Mouse (Mus musculus): ENCODE data around the gene Kank2. TPM values are rescaled to one million over a fixed set of nuclear protein-coding genes. Genes with fewer than 3 reads are reported as not detected.
"Not testable (repeated sequence)": the region's sequence is repeated elsewhere in the genome, so short reads cannot be mapped to it uniquely, and the experiment has no call there.

Kank2 gene
- polyA plus RNA-seq, 1 experiment from 2014 or later: 1.3 TPM

GRCm38 (mm10) chr9:21786309-21786708, 12.2 kb downstream of the Kank2 start:
- H3K27ac ChIP-seq (ENCODE audit: low read depth, low read length); H3K9ac ChIP-seq (replicated peaks; ENCODE audit: low read depth, low read length); H3K27me3 ChIP-seq (ENCODE audit: control insufficient read depth, insufficient read depth, low read length); H3K4me2 ChIP-seq (ENCODE audit: low read depth, low read length); H3K4me1 ChIP-seq (ENCODE audit: control insufficient read depth, insufficient read depth, low read length); ATAC-seq (ENCODE audit: low read depth); H3K9me3 ChIP-seq (ENCODE audit: control insufficient read depth, low read length); H3K36me3 ChIP-seq (ENCODE audit: control insufficient read depth, insufficient read depth, low read length); H3K4me3 ChIP-seq (ENCODE audit: low read depth, low read length): not testable (repeated sequence)
- WGBS: 79% methylated on average over 1 of the region's 2 CpGs

- H3K9ac ChIP-seq (replicated peaks; ENCODE audit: low read depth, low read length): no peak overlapping the region
- no peak for ATAC-seq (ENCODE audit: low read depth)
Measured at GRCm38 (mm10) chr9:21784517-21785307, 13.8 kb downstream of the Kank2 start.

GRCm38 (mm10) chr9:21781657-21782468, 16.7 kb downstream of the Kank2 start:
- no peak overlapping the region for H3K4me2 ChIP-seq (ENCODE audit: low read depth, low read length)
- no peak for ATAC-seq (ENCODE audit: low read depth)
- no peak overlapping the region for H3K4me3 ChIP-seq (ENCODE audit: low read depth, low read length)
- H3K9ac ChIP-seq (replicated peaks; ENCODE audit: low read depth, low read length): no peak overlapping the region
- H3K36me3 ChIP-seq (ENCODE audit: control insufficient read depth, insufficient read depth, low read length): no peaks in the 10 kb centered on the region
- H3K27me3 ChIP-seq (ENCODE audit: control insufficient read depth, insufficient read depth, low read length): no peaks in the 10 kb centered on the region
- no peak overlapping the region for H3K27ac ChIP-seq (ENCODE audit: low read depth, low read length)
- H3K4me1 ChIP-seq (ENCODE audit: control insufficient read depth, insufficient read depth, low read length): no peaks in the 10 kb centered on the region
- no peaks in the 10 kb centered on the region for H3K9me3 ChIP-seq (ENCODE audit: control insufficient read depth, low read length)
- 82% methylated on average over 15 of the region's 15 CpGs for WGBS

More at GRCm38 (mm10) chr9:21784517-21785307, 13.8 kb downstream of the Kank2 start:
- 93% methylated on average over 7 of the region's 7 CpGs for WGBS
- Histone ChIP-seq H3K4me2 (ENCODE audit: low read depth, low read length) (no peak overlapping the region), H3K27ac (ENCODE audit: low read depth, low read length) (no peak overlapping the region), H3K36me3 (ENCODE audit: control insufficient read depth, insufficient read depth, low read length) (no peaks in the 10 kb centered on the region), H3K9me3 (ENCODE audit: control insufficient read depth, low read length) (no peaks in the 10 kb centered on the region), H3K27me3 (ENCODE audit: control insufficient read depth, insufficient read depth, low read length) (no peaks in the 10 kb centered on the region), H3K4me1 (ENCODE audit: control insufficient read depth, insufficient read depth, low read length) (no peaks in the 10 kb centered on the region; the same call in 1 of the 2 replicates), H3K4me3 (ENCODE audit: low read depth, low read length) (no peak overlapping the region)

- H3K27ac ChIP-seq (ENCODE audit: low read depth, low read length): no peak overlapping the region
- no peaks in the 10 kb centered on the region for H3K4me1 ChIP-seq (ENCODE audit: control insufficient read depth, insufficient read depth, low read length)
- H3K4me2 ChIP-seq (ENCODE audit: low read depth, low read length): no peak overlapping the region
- H3K4me3 ChIP-seq (ENCODE audit: low read depth, low read length): no peak overlapping the region
- 91% methylated on average over 3 of the region's 3 CpGs for WGBS
- no peaks in the 10 kb centered on the region for H3K36me3 ChIP-seq (ENCODE audit: control insufficient read depth, insufficient read depth, low read length)
- H3K27me3 ChIP-seq (ENCODE audit: control insufficient read depth, insufficient read depth, low read length): no peaks in the 10 kb centered on the region
- no peak overlapping the region for H3K9ac ChIP-seq (replicated peaks; ENCODE audit: low read depth, low read length)
- H3K9me3 ChIP-seq (ENCODE audit: control insufficient read depth, low read length): no peaks in the 10 kb centered on the region
- ATAC-seq (ENCODE audit: low read depth): no peak
Measured at GRCm38 (mm10) chr9:21777726-21778125, 20.8 kb downstream of the Kank2 start.

GRCm38 (mm10) chr9:21774353-21774752, 24.2 kb downstream of the Kank2 start:
- H3K4me3 ChIP-seq (ENCODE audit: low read depth, low read length): no peak overlapping the region
- H3K9me3 ChIP-seq (ENCODE audit: control insufficient read depth, low read length): no peaks in the 10 kb centered on the region
- H3K27me3 ChIP-seq (ENCODE audit: control insufficient read depth, insufficient read depth, low read length): no peaks in the 10 kb centered on the region
- H3K27ac ChIP-seq (ENCODE audit: low read depth, low read length): no peak overlapping the region
- no peaks in the 10 kb centered on the region for H3K36me3 ChIP-seq (ENCODE audit: control insufficient read depth, insufficient read depth, low read length)
- ATAC-seq (ENCODE audit: low read depth): no peak
- whole genome bisulfite sequencing: 93% methylated on average over 16 of the region's 16 CpGs
- no peak overlapping the region for H3K4me2 ChIP-seq (ENCODE audit: low read depth, low read length)
- no peak overlapping the region for H3K9ac ChIP-seq (replicated peaks; ENCODE audit: low read depth, low read length)
- H3K4me1 ChIP-seq (ENCODE audit: control insufficient read depth, insufficient read depth, low read length): no peaks in the 10 kb centered on the region

GRCm38 (mm10) chr9:21773396-21773795, 25.1 kb downstream of the Kank2 start:
- ATAC-seq (ENCODE audit: low read depth); H3K4me2 ChIP-seq (ENCODE audit: low read depth, low read length); H3K27ac ChIP-seq (ENCODE audit: low read depth, low read length); H3K27me3 ChIP-seq (ENCODE audit: control insufficient read depth, insufficient read depth, low read length); H3K4me1 ChIP-seq (ENCODE audit: control insufficient read depth, insufficient read depth, low read length); H3K9me3 ChIP-seq (ENCODE audit: control insufficient read depth, low read length); H3K4me3 ChIP-seq (ENCODE audit: low read depth, low read length); H3K36me3 ChIP-seq (ENCODE audit: control insufficient read depth, insufficient read depth, low read length); H3K9ac ChIP-seq (replicated peaks; ENCODE audit: low read depth, low read length): not testable (repeated sequence)
- 75% methylated on average over 5 of the region's 5 CpGs for WGBS

- H3K9me3 ChIP-seq (ENCODE audit: control insufficient read depth, low read length): no peaks in the 10 kb centered on the region
- 0 out of 2 replicates have a peak, but pooled peaks have one; percentile 16 for ATAC-seq (ENCODE audit: low read depth)
- H3K4me1 ChIP-seq (ENCODE audit: control insufficient read depth, insufficient read depth, low read length): peaks cover 8% of the 10 kb centered on the region; the same call in 1 of the 2 replicates
- no peaks in the 10 kb centered on the region for H3K27me3 ChIP-seq (ENCODE audit: control insufficient read depth, insufficient read depth, low read length)
- no peak overlapping the region for H3K9ac ChIP-seq (replicated peaks; ENCODE audit: low read depth, low read length)
- no peaks in the 10 kb centered on the region for H3K36me3 ChIP-seq (ENCODE audit: control insufficient read depth, insufficient read depth, low read length)
- H3K4me3 ChIP-seq (ENCODE audit: low read depth, low read length): no peak overlapping the region
- H3K4me2 ChIP-seq (ENCODE audit: low read depth, low read length): no peak overlapping the region
- WGBS: 74% methylated on average over 26 of the region's 26 CpGs
- H3K27ac ChIP-seq (ENCODE audit: low read depth, low read length): no peak overlapping the region
Measured at GRCm38 (mm10) chr9:21769558-21770183, 28.9 kb downstream of the Kank2 start.

- Histone ChIP-seq H3K36me3 (ENCODE audit: control insufficient read depth, insufficient read depth, low read length) (no peaks in the 10 kb centered on the region), H3K9ac (replicated peaks; ENCODE audit: low read depth, low read length) (0 out of 2 replicates have a peak overlapping the region, but pooled peaks have one; percentile 4), H3K4me1 (ENCODE audit: control insufficient read depth, insufficient read depth, low read length) (peaks cover 8% of the 10 kb centered on the region; the same call in 1 of the 2 replicates), H3K27me3 (ENCODE audit: control insufficient read depth, insufficient read depth, low read length) (no peaks in the 10 kb centered on the region), H3K4me3 (ENCODE audit: low read depth, low read length) (no peak overlapping the region), H3K27ac (ENCODE audit: low read depth, low read length) (0 out of 2 replicates have a peak overlapping the region, but pooled peaks have one; percentile 16), H3K4me2 (ENCODE audit: low read depth, low read length) (no peak overlapping the region), H3K9me3 (ENCODE audit: control insufficient read depth, low read length) (no peaks in the 10 kb centered on the region)
- no peak for ATAC-seq (ENCODE audit: low read depth)
- WGBS: 30% methylated on average over 13 of the region's 13 CpGs
Measured at GRCm38 (mm10) chr9:21768511-21769411, 29.8 kb downstream of the Kank2 start.

All from neural tube, embryonic 14.5 days (tissue).